Comparison of ENCODE assay signal across 9 mouse cellular contexts in genomic region chr2:18049279-18049821, GRCm38 (mm10). TPM values are rescaled to one million over a fixed set of nuclear protein-coding genes. Genes with fewer than 3 reads are reported as not detected.
DNase-seq lines count a peak whose midpoint lies in the region; ATAC-seq and TF ChIP-seq lines count a peak whose summit lies in the region.
"Had no signal": no experiment of that assay in that cellular context is flagged by ENCODE, and none has a peak within 500 bp of the region (broad histone marks: within the 10 kb centered on the region; RNA-seq: fewer than 3 reads in every experiment).

No protein-coding gene starts in this region.

- no peaks in the 10 kb centered on the region for H3K36me3 ChIP-seq in hindbrain, embryonic 13.5 days
- no peaks in the 10 kb centered on the region for H3K36me3 ChIP-seq in limb, embryonic 15.5 days

- peak; percentile 14 for ATAC-seq in Patski
- peak; percentile 46; the same call in 1 of the 2 replicates for ATAC-seq in hindbrain, embryonic 13.5 days (ENCODE audit: low FRiP score)
- ATAC-seq in limb, embryonic 15.5 days (ENCODE audit: insufficient number of reproducible peaks, low FRiP score, low TSS enrichment, low read depth) = no peak

- POLR2A ChIA-PET in Patski (lab: Charles Lee) = interaction anchor here (0.7 to 3.2 kb wide), 4 partner anchors 10 to 718 kb away, joined by 3 to 24 read pairs (median 5); no protein-coding TSS in a partner anchor

- H3K9me3 ChIP-seq in hindbrain, embryonic 13.5 days = no peaks in the 10 kb centered on the region
- no peaks in the 10 kb centered on the region for H3K9me3 ChIP-seq in limb, embryonic 15.5 days

- 1% methylated on average over 11 of the region's 11 CpGs for WGBS in hindbrain, embryonic 13.5 days
- 11% methylated on average over 11 of the region's 11 CpGs for WGBS in limb, embryonic 15.5 days

- H3K9ac ChIP-seq in hindbrain, embryonic 13.5 days = peak overlapping the region; percentile 100
- H3K9ac ChIP-seq in limb, embryonic 15.5 days = peak overlapping the region; percentile 11; the same call in 1 of the 2 replicates

- peaks cover 40% of the 10 kb centered on the region for H3K4me1 ChIP-seq in hindbrain, embryonic 13.5 days (replicated peaks)
- peaks cover 15% of the 10 kb centered on the region for H3K4me1 ChIP-seq in limb, embryonic 15.5 days

- no peak for DNase-seq in Patski (ENCODE audit: low read depth, low spot score)
- DNase-seq in embryo, embryonic 10.5 days (ENCODE audit: low spot score) = peak; percentile 79
- DNase-seq in yolk sac, embryonic 10.5 days (ENCODE audit: low spot score) = peak; percentile 68
- DNase-seq in spleen, adult 12 weeks (ENCODE audit: low spot score) = no peak
- no peak for DNase-seq in left cerebral cortex, postnatal 25 days (ENCODE audit: low spot score in 2 of 2)

- peak overlapping the region; percentile 91 for H3K4me2 ChIP-seq in hindbrain, embryonic 13.5 days
- peak overlapping the region; percentile 71 for H3K4me2 ChIP-seq in limb, embryonic 15.5 days

- H3K27me3 ChIP-seq in Patski = no peaks in the 10 kb centered on the region
- H3K27me3 ChIP-seq in hindbrain, embryonic 13.5 days = no peaks in the 10 kb centered on the region
- no peaks in the 10 kb centered on the region for H3K27me3 ChIP-seq in limb, embryonic 15.5 days

- intact Hi-C loops in left cerebral cortex, postnatal 25 days (cut with DNase I) = loop anchor here (5.0 kb wide), 1 partner anchor 643 kb away; the partner anchor contains the start of gene Spag6

- TF ChIP-seq CTCF in Patski (IDR thresholded peaks at IDR 0.05) = no peak

- in situ Hi-C loops in Patski (cut with MboI; ENCODE audit: low pct_unique_long_range_greater_than_20kb) = no loop called here

- CTCF ChIA-PET in Patski (lab: Charles Lee) = interaction anchor here (1.5 to 2.9 kb wide), 4 partner anchors 11 to 22 kb away, joined by 5 to 13 read pairs (median 8); partner anchors contain the start of gene A930004D18Rik

- peak overlapping the region; percentile 90 for H3K4me3 ChIP-seq in hindbrain, embryonic 13.5 days
- H3K4me3 ChIP-seq in limb, embryonic 15.5 days = peak overlapping the region; percentile 80

- H3K27ac ChIP-seq in hindbrain, embryonic 13.5 days = peak overlapping the region; percentile 100
- H3K27ac ChIP-seq in limb, embryonic 15.5 days = peak overlapping the region; percentile 99

RNA-seq across cellular contexts. Expression of gene Skida1, which starts 0.5 kb away (rescaled TPM):
- polyA plus RNA-seq in Patski (2021) = 4.4 TPM
- polyA plus RNA-seq in hindbrain, embryonic 13.5 days (2015; fragmentation: Nextera tagmentation; extraction: Ambion mirVana) = 11.5 and 12.7 TPM in 2 replicates
- 5.1 and 7.6 TPM in 2 replicates for polyA plus RNA-seq in limb, embryonic 15.5 days (2015; fragmentation: Nextera tagmentation; extraction: Ambion mirVana)
- total RNA-seq in left cerebral cortex, postnatal 25 days (2021) = 1 to 10 TPM; 7.5 to 8.3 TPM
- total RNA-seq: common myeloid progenitor, adult 5-6 weeks had no signal

RNA-seq across cellular contexts. Expression of gene Mllt10, which starts 5.7 kb away (rescaled TPM):
- polyA plus RNA-seq in Patski (2021) = 28.5 TPM
- 60.3 and 61.4 TPM in 2 replicates for polyA plus RNA-seq in hindbrain, embryonic 13.5 days (2015; fragmentation: Nextera tagmentation; extraction: Ambion mirVana)
- polyA plus RNA-seq in limb, embryonic 15.5 days (2015; fragmentation: Nextera tagmentation; extraction: Ambion mirVana) = 51.3 and 53.4 TPM in 2 replicates
- total RNA-seq in left cerebral cortex, postnatal 25 days (2021) = 10 to 100 TPM; 47.2 to 51.5 TPM

RNA-seq across cellular contexts. Expression of gene A930004D18Rik, which starts 11.8 kb away (rescaled TPM):
- polyA plus RNA-seq in Patski (2021) = 10.2 TPM
- 13.1 and 14.0 TPM in 2 replicates for polyA plus RNA-seq in hindbrain, embryonic 13.5 days (2015; fragmentation: Nextera tagmentation; extraction: Ambion mirVana)
- polyA plus RNA-seq in limb, embryonic 15.5 days (2015; fragmentation: Nextera tagmentation; extraction: Ambion mirVana) = 13.0 and 16.8 TPM in 2 replicates
- total RNA-seq in left cerebral cortex, postnatal 25 days (2021) = 1 to 10 TPM; 1.7 to 2.8 TPM

RNA-seq across cellular contexts. Expression of gene H2al2a, which starts 52.6 kb away (rescaled TPM):
- polyA plus RNA-seq in Patski (2021) = not detected
- polyA plus RNA-seq in hindbrain, embryonic 13.5 days (2015; fragmentation: Nextera tagmentation; extraction: Ambion mirVana) = not detected in 2 replicates
- polyA plus RNA-seq in limb, embryonic 15.5 days (2015; fragmentation: Nextera tagmentation; extraction: Ambion mirVana) = not detected in 2 replicates
- total RNA-seq in left cerebral cortex, postnatal 25 days (2021) = not detected
- total RNA-seq: common myeloid progenitor, adult 5-6 weeks had no signal
- polyA plus RNA-seq: spleen, adult 2 months had no signal

Comparison
In these comparisons a context has a peak if more than half of its experiments do, and no peak if none do; other contexts are left out.
1. DNase-seq: peak in embryo, embryonic 10.5 days (single experiment) and yolk sac, embryonic 10.5 days (single experiment); none in Patski (single experiment), spleen, adult 12 weeks (single experiment) and left cerebral cortex, postnatal 25 days (0 of 2).